Mouse (Mus musculus) c-Kit-negative CD71-positive TER-119-positive erythroid progenitor cells, embryonic 14.5 days (primary cell): Measurements from ENCODE around the gene 3830406C13Rik.

Source experiments
- DNase-seq: peaks from one replicate; pipeline ENCODE4 v3.0.0-alpha.2; 2013; ENCODE audit warnings: low read depth, low spot score

The 3830406C13Rik gene

DNA sequence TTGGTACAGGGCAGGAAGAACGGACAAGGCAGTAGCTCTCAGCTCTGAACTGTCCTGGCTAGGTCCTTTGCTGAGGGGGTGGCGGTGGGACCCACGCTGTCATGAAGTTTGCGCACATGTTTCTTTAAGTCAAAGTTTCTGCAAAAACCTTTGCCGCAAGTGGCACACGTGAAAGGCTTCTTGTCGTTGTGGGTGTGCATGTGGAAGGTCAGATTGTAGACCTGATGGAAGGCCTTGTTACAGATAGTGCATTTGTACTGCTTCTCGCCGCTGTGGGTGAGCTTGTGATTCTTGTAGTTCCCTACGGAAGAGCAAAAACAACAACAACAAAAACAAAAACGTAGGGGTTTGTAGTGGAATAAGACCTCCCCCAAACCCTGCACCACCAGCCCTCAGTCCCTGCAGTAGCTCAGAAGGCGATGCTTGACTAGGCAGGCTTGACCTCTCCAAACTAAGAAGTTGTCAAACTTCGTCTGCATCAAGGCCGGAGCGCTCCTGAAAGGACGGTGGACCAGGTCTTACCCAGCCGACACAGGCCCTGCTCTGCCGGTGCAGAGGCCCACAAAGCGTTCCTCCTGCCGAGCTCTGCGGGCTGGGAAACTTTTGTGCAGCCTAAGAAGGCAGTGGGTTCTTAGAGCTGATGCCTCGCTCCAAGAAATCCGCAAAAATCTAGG is 58.6 kb downstream of the 3830406C13Rik start:
- no peak for DNase-seq

- DNase-seq, result no peak
These were observed 59.5 kb downstream of the 3830406C13Rik start for GRCm38 (mm10) chr14:12343451-12343941.

DNA sequence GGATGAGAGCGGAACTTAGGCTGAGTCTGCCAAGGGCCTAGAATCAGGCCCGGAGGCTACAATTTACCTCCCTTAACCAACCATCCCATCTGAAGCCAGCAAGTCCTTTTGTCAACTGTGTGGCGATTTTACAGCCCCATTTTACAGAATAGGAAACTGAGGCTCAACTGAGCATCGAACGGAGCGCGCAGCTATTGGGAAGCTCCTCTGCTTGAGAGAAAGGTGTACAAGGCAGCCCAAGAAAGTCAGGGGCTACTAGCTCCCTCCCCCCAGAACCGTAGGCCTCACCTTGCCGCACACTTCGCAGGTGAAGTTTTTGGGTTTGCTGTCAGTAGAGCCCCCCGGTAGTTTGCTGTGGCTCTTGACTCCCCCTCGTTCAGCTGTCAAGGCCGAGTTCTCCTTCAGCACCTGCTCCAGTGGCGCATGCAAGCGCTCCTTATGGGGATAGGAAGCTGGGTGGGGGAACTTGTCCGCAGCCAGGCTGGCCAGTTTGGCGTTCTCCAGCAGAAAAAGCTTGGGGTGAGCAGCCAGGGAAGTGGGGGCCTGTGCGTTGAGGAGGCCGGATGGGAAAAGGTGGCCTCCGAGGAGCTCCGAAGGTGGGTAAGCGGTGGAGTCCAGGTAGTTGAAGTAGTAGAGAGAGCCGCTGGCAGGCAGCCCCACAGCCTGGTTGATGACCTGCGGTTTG is 60.2 kb downstream of the 3830406C13Rik start:
- no peak for DNase-seq

DNA sequence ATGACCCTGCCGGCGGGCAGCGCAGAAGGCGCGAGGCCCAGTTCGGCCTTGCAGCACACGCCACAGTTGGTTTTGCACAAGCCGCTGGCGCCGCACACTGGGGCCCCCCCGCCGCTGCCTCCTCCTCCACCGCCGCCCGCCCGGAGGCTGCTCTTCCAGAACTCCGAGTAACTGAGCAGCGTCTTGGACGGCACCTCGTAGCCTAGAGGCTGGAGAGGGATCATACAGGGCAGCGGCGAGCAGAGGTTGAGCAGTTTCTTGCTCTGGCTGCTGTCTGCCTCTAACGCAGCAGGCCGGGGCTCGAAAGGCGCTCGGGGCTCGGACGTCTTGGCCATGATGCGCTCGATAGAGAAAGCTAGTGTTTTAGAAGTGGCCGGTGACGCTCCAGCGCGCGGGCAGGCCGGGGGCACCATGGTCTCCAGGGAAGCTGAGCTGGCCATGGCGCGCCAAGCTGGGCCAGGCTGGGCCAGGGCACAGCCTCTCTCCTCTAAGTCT is 60.8 kb downstream of the 3830406C13Rik start:
- no peak for DNase-seq

DNA sequence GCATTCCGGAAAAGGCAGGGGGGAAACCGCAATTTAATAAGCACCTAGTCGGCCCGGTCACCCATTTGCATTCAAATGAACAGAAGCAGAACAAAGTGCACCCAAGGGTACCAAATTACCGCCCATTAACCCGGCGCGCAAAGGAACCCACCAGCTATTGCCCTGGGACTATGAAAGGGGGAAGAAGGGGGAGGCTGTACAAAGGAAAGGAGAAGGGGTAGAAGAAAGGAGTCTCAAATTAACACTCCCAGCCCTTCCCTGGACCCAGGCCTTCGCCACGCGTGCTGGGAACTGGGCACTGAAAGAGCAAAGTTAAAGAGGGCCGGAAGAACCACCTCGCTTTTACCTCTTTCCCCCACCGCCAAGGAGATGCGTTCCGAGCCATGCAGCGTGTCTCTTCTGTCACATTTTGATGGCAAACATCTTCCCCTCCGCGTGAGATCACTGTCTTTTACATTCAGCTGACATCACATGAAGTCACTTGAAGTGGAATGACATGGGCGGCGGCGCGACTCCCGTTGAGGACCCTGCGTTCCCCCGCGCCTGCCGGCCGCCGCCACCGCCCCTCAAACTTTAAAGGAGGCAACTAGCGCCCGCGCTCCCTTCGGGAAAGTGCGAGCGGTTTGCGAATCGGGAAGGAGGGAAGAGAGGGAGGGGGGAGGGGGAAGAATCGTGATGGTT is 61.4 kb downstream of the 3830406C13Rik start:
- DNase-seq, result no peak

- DNase-seq, result no peak
These were observed 62.3 kb downstream of the 3830406C13Rik start for GRCm38 (mm10) chr14:12346011-12346864.

DNA sequence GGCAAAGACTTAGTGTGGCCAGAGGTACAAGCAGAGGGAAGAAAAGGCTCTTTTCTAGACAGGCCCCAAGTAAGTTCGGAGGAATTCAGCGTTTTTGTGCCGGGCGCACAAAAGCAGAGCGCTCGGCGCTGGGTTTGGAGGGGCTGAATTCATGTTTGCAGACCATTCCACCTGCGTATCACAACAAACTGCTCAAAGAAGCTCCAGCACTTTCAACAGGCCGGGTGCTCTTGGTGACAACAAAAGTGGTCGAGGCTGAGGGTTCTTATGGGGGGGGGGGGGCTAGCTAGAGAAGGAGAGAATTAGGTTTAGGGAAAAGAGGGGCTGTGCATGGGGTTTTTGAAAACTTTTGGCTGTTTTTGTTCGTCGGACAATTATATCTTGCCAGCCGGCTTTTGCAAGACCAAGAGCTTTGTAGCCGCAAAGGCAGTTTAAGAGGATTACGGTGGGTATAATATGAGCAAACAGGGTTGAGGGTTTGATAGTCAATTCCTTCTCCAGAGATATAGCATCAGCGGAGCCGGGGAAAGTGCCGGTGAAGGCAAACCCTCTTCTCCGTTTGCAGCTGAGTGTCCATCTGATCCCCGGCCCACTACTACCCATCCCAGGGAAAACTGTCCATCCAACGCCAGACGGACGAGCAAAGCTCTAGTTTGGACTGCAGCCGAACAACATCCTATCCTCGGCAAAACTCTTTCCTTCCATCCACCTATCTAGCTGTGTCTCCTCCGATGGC is 63.1 kb downstream of the 3830406C13Rik start:
- no peak for DNase-seq

- no peak for DNase-seq
These were observed 64.1 kb downstream of the 3830406C13Rik start, which contains the start of gene Fezf2 for GRCm38 (mm10) chr14:12348089-12348488. Fezf2 (minus strand) TSS chr14:12348189.

DNA sequence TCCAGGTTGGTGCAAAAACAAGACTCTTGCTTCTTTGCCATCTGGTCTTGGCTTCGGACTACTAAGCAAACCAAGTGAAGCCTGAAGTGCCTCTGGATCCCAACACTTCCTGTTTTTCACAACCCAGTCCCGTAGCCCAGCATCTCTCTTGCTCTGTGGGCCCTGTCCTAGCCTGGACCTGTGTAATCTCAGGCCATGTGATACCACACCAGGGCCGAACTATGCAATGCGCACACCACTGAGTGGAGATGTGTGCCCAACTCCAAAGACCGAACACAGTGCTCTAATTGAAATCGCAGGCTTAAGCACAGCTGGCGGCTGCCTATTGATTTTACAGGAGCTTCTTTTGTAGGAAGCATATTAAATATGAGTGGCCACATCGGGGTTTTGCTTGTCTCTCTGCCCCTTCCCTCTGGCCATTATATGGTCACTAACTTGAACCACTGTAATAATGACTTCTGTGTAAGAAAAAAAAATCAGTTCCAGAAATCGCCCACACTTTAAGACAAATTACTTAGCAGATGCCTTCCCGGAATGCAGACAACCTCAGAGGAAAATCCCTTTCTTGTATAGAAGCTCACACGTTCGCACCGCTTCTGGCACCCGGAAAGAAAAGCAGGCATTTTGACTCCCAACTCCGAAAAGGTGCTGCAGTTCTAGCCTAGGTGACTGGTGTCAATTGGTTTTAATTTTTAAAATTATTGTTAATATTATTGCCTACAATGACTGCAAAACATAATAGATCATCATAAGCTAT is 65.5 kb downstream of the 3830406C13Rik start:
- no peak for DNase-seq

GRCm38 (mm10) chr14:12350271-12350916 is 66.4 kb downstream of the 3830406C13Rik start:
- DNase-seq, result no peak
